ENCODE assay signal across 7 mouse cellular contexts in genomic region chr8:102785592-102786416, GRCm38 (mm10). TPM values are rescaled to one million over a fixed set of nuclear protein-coding genes. Genes with fewer than 3 reads are reported as not detected.
DNase-seq lines count a peak whose midpoint lies in the region; ATAC-seq and TF ChIP-seq lines count a peak whose summit lies in the region.

Cdh11 (minus strand) TSS chr8:102785642.

- H3K27ac ChIP-seq in spleen, adult 2 months (ENCODE audit: insufficient read depth, low read length) = peak within 1 kb of the TSS; percentile 55; the same call in 1 of the 2 replicates
- H3K27ac ChIP-seq in forebrain, embryonic 10.5 days = peak within 1 kb of the TSS; percentile 94
- H3K27ac ChIP-seq in intestine, embryonic 15.5 days = peak within 1 kb of the TSS; percentile 96

- no peak for TF ChIP-seq POLR2A in spleen, adult 2 months (IDR thresholded peaks at IDR 0.05; ENCODE audit: low read depth, low read length)

- 10% methylated on average over 23 of the region's 23 CpGs for WGBS in spleen, adult 2 months
- 1% methylated on average over 23 of the region's 23 CpGs for WGBS in forebrain, embryonic 10.5 days
- 7% methylated on average over 23 of the region's 23 CpGs for WGBS in intestine, embryonic 15.5 days

- H3K27me3 ChIP-seq in spleen, adult 2 months (ENCODE audit: control insufficient read depth, insufficient read depth, low read length) = peaks cover 17% of the 10 kb centered on the region
- H3K27me3 ChIP-seq in forebrain, embryonic 10.5 days (ENCODE audit: poor library complexity, severe bottlenecking) = peaks cover 69% of the 10 kb centered on the region
- peaks cover 16% of the 10 kb centered on the region for H3K27me3 ChIP-seq in intestine, embryonic 15.5 days (replicated peaks)

- TF ChIP-seq CTCF in spleen, adult 2 months (IDR thresholded peaks at IDR 0.05; ENCODE audit: extremely low read depth, insufficient read depth, insufficient read length, insufficient replicate concordance) = no peak

- no peak for DNase-seq in spleen, adult 2 months (ENCODE audit: low read depth in 1 of 2, low spot score in 2 of 2)
- no peak for DNase-seq in spleen, adult 12 weeks (ENCODE audit: low spot score)
- DNase-seq in forebrain, embryonic 10.5 days (ENCODE audit: extremely low spot score, low spot score) = peak; percentile 39
- DNase-seq in mesoderm, embryonic 11.5 days (ENCODE audit: low read depth, low spot score) = peak; percentile 43
- DNase-seq in cerebellum, postnatal 10 days = no peak
- DNase-seq in B cell, adult 2 months = no peak

- ATAC-seq in intestine, embryonic 15.5 days = no peak

- H3K4me3 ChIP-seq in spleen, adult 2 months (ENCODE audit: extremely low read depth, insufficient read depth, insufficient read length) = peak within 1 kb of the TSS; percentile 33
- H3K4me3 ChIP-seq in forebrain, embryonic 10.5 days = peak within 1 kb of the TSS; percentile 82
- H3K4me3 ChIP-seq in intestine, embryonic 15.5 days (replicated peaks) = peak within 1 kb of the TSS; percentile 68

- peak within 1 kb of the TSS; percentile 88 for H3K9ac ChIP-seq in intestine, embryonic 15.5 days

- H3K4me2 ChIP-seq in intestine, embryonic 15.5 days (replicated peaks) = peak within 1 kb of the TSS; percentile 77

- no peaks in the 10 kb centered on the region for H3K4me1 ChIP-seq in spleen, adult 2 months (ENCODE audit: control insufficient read depth, insufficient read depth, insufficient read length)
- H3K4me1 ChIP-seq in forebrain, embryonic 10.5 days = peaks cover 37% of the 10 kb centered on the region
- peaks cover 10% of the 10 kb centered on the region; the same call in 1 of the 2 replicates for H3K4me1 ChIP-seq in intestine, embryonic 15.5 days (replicated peaks)

- no peaks in the 10 kb centered on the region for H3K9me3 ChIP-seq in forebrain, embryonic 10.5 days
- no peaks in the 10 kb centered on the region for H3K9me3 ChIP-seq in intestine, embryonic 15.5 days

- H3K36me3 ChIP-seq in spleen, adult 2 months (ENCODE audit: control insufficient read depth, insufficient read depth, low read length) = no peaks in the 10 kb centered on the region
- H3K36me3 ChIP-seq in forebrain, embryonic 10.5 days (replicated peaks) = no peaks in the 10 kb centered on the region
- H3K36me3 ChIP-seq in intestine, embryonic 15.5 days = no peaks in the 10 kb centered on the region

RNA-seq across cellular contexts. Expression of gene Cdh11, which starts in this region (rescaled TPM):
- polyA plus RNA-seq in spleen, adult 2 months (2012; rRNA removed) = 4.6 and 6.7 TPM in 2 replicates
- polyA plus RNA-seq in forebrain, embryonic 10.5 days (2016; fragmentation: Nextera tagmentation; extraction: Ambion mirVana) = 56.2 and 61.7 TPM in 2 replicates
- polyA plus RNA-seq in intestine, embryonic 15.5 days (2015; fragmentation: Nextera tagmentation; extraction: Ambion mirVana) = 73.4 and 73.7 TPM in 2 replicates

Comparison
In these comparisons a context has a peak if more than half of its experiments do, and no peak if none do; other contexts are left out.
1. DNase-seq: peak in forebrain, embryonic 10.5 days (single experiment) and mesoderm, embryonic 11.5 days (single experiment); none in spleen, adult 2 months (0 of 2), spleen, adult 12 weeks (single experiment), cerebellum, postnatal 10 days (0 of 2) and B cell, adult 2 months (0 of 2).
2. Peak in every context shown above with its lines, with median percentiles within 50 percentile points of each other: H3K27ac ChIP-seq and H3K4me3 ChIP-seq.